Mouse (Mus musculus) embryo, embryonic 10 days (tissue): ENCODE measurements at regions not wholly inside any gene's neighbourhood (a gene's known extent, or its start where the extent isn't known, plus 50 kb on each side); places are given as distances from the start of the nearest gene placed in this dataset.
A peak's percentile ranks its signal among the peaks of the same experiment; 100 is the strongest.

Experiments used
- DNase-seq: peaks from one replicate; pipeline ENCODE4 v3.0.0-alpha.2; 2015; ENCODE audit warnings: low spot score

DNA sequence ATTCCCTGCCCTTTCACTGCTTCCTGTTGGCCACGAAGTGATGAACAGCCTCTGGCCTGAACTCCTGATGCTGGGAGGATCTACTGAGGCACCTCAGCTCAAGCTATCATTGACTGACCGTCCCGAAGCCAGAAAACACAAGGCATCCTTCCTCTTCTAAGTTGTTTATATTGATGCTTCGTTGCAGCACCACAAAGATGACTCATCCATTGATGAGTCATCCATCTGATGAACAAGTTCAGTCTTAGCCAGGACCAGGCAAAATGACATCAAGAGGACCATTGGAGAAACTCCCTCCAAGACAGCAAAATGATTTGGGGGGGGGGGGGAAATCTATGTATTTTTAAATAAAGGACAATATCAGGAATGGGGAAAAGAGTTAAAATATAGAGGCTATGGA is 144.5 kb downstream of the Rab28 start:
- DNase-seq = no peak

DNA sequence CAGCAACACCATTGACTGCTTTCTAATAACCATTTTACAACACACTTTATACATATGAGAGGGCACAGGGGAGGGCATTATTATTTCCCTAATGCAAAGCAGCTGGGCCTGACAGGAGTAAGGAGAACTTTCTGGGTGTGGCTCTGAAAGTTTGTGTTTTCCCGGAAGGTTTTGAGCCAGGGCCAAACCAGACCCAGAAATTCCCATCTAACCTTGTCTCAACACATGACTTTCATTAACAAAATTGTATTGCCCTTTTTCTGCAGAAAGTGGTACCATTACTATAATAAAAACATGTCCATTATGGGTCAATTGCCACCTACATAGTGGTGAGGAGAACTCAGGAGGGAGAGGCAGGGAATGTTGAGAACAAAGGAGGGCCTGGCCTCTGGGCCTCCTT is 145.7 kb downstream of the Rab28 start:
- DNase-seq = no peak

DNA sequence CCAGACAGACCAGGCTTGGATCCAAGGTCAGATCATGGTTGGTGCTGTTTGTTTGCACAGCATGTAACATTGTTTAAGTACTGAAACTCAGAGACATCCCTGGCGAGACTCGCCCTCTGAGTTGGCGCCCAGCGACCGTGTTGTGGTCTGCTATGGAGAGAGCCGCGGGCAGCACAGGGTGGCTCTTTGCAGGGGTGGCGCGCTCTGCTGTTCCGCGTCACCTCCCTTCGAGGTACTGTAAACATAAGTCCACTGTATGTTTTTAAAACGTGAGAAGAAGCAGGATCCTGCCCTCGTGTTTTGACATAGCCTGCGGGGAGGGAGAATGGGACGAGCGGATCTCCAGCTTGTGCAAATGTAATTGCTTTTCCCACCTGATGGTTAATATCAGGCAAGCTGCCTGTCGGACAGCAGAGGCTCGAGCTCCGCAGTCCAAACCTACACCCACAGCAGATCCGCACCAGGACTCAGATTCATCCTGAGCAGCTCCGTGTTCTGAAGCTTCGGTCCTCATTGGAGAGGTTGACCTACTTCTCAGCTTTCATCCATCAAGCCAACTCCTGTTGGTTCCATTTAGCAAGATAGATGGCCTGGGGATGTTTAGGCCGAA is 151.2 kb downstream of the Rab28 start:
- DNase-seq = no peak

DNA sequence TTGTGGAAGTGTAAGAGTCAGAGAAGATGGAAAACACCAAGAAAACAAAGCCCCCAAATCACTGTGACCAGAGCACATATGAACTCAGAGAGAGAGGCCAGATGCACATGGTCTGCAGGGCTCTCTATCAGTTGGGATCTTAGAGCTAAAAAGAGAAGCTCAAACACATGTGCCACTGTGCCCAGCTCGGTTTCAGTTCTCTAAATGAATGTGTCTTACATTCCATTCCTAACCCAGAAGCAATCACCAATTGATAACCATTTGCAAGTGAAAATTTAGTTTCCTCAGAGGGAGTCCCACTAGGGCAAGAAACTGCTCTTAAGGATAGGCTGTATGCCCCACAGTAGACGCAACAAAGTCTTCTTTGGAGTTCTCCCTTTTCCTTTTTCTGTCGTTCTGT is 153.6 kb downstream of the Rab28 start:
- no peak for DNase-seq

DNA sequence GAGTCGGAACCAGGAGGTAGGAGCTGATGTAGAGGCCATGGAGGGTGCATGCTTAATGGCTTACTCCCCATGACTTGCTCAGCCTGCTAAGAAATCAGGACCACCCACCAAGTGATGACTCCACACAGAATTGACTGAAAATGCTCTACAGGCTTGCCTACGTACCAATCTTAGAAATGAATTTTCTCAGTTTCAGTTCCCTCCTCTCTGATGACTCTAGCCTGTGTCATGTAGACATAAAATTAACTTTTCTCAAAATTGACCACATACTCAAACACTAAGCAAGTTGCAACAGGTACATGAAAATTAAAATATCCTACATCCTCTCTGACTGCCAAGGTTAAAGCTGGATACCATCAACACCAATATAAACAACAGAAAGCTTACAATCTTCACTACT is 157.9 kb downstream of the Rab28 start:
- DNase-seq = no peak

DNA sequence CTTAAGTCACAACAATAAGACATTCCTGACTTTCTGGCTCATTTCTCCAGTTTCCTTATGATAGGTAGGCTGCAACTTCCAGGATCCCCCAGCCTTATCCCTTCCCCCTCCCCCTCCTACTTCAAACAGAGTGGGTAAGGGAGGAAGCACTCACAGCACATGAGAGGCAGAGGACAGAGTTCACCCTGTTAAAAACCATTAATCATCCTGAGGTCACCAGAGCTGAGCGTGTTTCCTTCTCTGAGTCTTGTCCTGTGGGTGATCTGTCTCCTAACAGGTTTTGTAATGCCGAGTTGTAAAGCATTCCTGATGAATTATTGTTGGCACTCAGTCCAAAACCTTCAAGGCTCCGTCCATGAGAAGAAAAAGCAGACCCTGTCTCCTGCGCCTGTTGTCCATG is 161.0 kb downstream of the Rab28 start:
- DNase-seq = peak; percentile 36

DNA sequence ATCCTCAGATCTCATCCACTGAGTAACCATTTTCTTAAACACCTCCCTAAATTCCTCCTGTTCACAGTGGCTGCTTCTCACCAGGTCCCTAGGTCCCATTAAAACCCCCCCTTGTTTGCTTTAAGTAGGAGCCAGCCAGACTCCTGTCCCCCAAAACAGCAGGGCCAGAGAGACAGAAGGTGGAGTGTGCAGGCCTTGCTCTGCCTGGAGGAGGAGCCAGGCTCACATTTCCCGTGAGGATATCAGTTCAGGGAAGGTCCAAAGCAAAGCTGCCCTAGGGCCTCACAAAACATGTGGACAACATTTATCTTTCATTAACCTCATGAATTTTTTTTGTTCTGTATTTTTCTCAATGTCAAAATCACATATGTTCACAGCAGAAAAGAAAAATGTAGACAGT is 167.2 kb downstream of the Rab28 start:
- no peak for DNase-seq

DNA sequence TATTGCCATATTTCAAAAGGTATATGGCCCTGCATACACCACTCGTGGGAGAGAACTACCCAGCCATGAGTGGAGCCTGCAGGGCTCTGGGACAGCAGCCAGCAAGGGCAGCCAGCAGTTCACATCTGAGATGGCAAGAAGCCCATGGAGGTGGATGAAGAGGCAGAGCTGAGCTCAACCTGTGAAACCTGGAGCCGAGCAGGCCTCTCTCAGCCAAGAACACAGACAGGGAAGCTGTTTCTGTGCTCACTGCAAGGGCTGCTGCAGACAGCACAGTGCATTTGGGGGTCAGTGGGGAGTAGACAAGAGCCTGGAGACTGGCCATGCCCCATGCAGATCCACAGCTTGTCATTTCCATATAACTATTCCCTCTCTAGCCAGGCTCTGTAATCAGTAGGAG is 173.4 kb downstream of the Rab28 start:
- DNase-seq = no peak
